ENCODE assay signal across 9 mouse cellular contexts in the genomic region with DNA sequence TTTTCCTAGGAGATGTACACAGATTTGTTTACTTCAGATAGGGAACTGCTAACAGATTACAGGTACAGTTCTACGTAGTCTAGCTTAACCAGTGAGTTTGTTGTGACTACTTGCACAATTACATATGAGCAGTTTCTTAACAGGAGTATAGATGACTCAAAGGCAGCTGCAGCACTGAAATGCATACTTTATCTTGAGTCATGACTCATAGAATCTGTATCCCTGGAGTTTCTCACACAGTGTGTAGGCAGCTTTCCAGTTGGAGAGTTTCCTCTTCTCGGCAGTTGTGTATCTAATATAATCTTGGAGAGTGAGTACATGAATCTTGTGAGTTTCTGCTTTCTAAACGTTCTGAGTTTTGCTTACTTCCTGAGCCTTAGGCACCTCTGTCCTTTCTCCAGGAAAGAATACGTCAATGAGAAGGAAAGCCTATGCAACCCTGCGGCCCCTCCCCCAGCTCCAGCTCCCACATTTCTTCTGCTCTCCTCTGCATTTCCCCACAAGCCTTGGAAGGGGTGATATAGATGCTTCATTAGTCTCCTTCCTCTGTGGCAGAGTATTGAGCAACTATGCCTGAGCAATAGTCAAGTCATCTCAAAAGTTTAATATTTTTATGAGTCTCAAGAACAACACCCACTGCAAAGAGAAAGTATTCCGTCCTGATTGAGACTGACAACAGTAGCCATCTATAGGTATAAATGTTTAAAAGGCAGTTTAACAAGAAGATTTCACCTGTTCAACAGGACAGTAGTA. TPM values are rescaled to one million over a fixed set of nuclear protein-coding genes. Genes with fewer than 3 reads are reported as not detected.
DNase-seq lines count a peak whose midpoint lies in the region; ATAC-seq lines count a peak whose summit lies in the region.
"Had no signal": no experiment of that assay in that cellular context is flagged by ENCODE, and none has a peak within 500 bp of the region (broad histone marks: within the 10 kb centered on the region; RNA-seq: fewer than 3 reads in every experiment).

No protein-coding gene starts in this region.

- H3K9ac ChIP-seq in heart, embryonic 12.5 days, result no peak overlapping the region
- H3K9ac ChIP-seq: limb, embryonic 13.5 days had no signal

- WGBS in heart, embryonic 12.5 days, result 33% methylated on average over 6 of the region's 6 CpGs

- H3K4me1 ChIP-seq in heart, embryonic 12.5 days (replicated peaks), result no peaks in the 10 kb centered on the region
- H3K4me1 ChIP-seq: limb, embryonic 13.5 days had no signal

- no peak overlapping the region for H3K4me3 ChIP-seq in heart, embryonic 12.5 days
- H3K4me3 ChIP-seq: limb, embryonic 13.5 days had no signal

- intact Hi-C loops in heart, postnatal 36 days (cut with DNase I), result no loop called here
- intact Hi-C loops in left cerebral cortex, postnatal 25 days (cut with DNase I), result loop anchor here (5.0 kb wide), 1 partner anchor 157 kb away; no protein-coding TSS in a partner anchor

- peak; percentile 82 for ATAC-seq in heart, embryonic 12.5 days (ENCODE audit: insufficient number of reproducible peaks, low FRiP score)
- no peak for ATAC-seq in cerebellum, adult (ENCODE audit: insufficient number of reproducible peaks, low FRiP score, low TSS enrichment)

- H3K9me3 ChIP-seq in heart, embryonic 12.5 days (replicated peaks), result no peaks in the 10 kb centered on the region
- H3K9me3 ChIP-seq: limb, embryonic 13.5 days had no signal

- no peak for DNase-seq in heart, postnatal 36 days
- peak; percentile 61 for DNase-seq in MN1 (ENCODE audit: low spot score)
- DNase-seq in frontal cortex, postnatal 36 days (ENCODE audit: low spot score in 2 of 2), result peak; percentile 55 to 84
- peak; percentile 57 to 95 for DNase-seq in left cerebral cortex, postnatal 25 days (ENCODE audit: low spot score in 2 of 2)
- DNase-seq in ovary, adult 18-20 months (ENCODE audit: low spot score), result no peak
- DNase-seq in cerebellum, postnatal 36 days, result no peak

- H3K36me3 ChIP-seq in heart, embryonic 12.5 days, result no peaks in the 10 kb centered on the region
- H3K36me3 ChIP-seq: limb, embryonic 13.5 days had no signal

- peak overlapping the region; percentile 19; the same call in 1 of the 2 replicates for H3K4me2 ChIP-seq in heart, embryonic 12.5 days
- H3K4me2 ChIP-seq: limb, embryonic 13.5 days had no signal

- H3K27me3 ChIP-seq in heart, embryonic 12.5 days (replicated peaks), result no peaks in the 10 kb centered on the region
- H3K27me3 ChIP-seq: limb, embryonic 13.5 days had no signal

- peak overlapping the region; percentile 64; the same call in 1 of the 2 replicates for H3K27ac ChIP-seq in heart, embryonic 12.5 days (ENCODE audit: poor library complexity, severe bottlenecking)
- H3K27ac ChIP-seq: limb, embryonic 13.5 days had no signal

RNA-seq across cellular contexts. Expression of a gene that starts 15.0 kb away (rescaled TPM):
- polyA plus RNA-seq in heart, embryonic 12.5 days (2016; fragmentation: Nextera tagmentation; extraction: Ambion mirVana), result 1.7 and 1.8 TPM in 2 replicates
- total RNA-seq in heart, postnatal 36 days (2021), result under 1 TPM; 0.28 to 0.73 TPM
- total RNA-seq in left cerebral cortex, postnatal 25 days (2021), result 10 to 100 TPM; 16.7 to 18.6 TPM

RNA-seq across cellular contexts. Expression of a gene that starts 45.4 kb away (rescaled TPM):
- polyA plus RNA-seq in heart, embryonic 12.5 days (2016; fragmentation: Nextera tagmentation; extraction: Ambion mirVana), result 3.6 and 4.1 TPM in 2 replicates
- total RNA-seq in heart, postnatal 36 days (2021), result under 1 TPM; 0.60 to 0.72 TPM
- total RNA-seq in left cerebral cortex, postnatal 25 days (2021), result 1 to 10 TPM; 8.2 to 9.1 TPM

Comparison
In these comparisons a context has a peak if more than half of its experiments do, and no peak if none do; other contexts are left out.
1. DNase-seq: peak in MN1 (single experiment), frontal cortex, postnatal 36 days (2 of 2) and left cerebral cortex, postnatal 25 days (2 of 2); none in heart, postnatal 36 days (0 of 2), ovary, adult 18-20 months (single experiment) and cerebellum, postnatal 36 days (0 of 2).
2. RNA of a gene that starts 15.0 kb away (total RNA-seq): 16.7 to 18.6 TPM in left cerebral cortex, postnatal 25 days; 0.28 to 0.73 TPM in heart, postnatal 36 days; every median in the first group is over 10 times any median in the second.
3. RNA of a gene that starts 45.4 kb away (total RNA-seq): 8.2 to 9.1 TPM in left cerebral cortex, postnatal 25 days; 0.60 to 0.72 TPM in heart, postnatal 36 days; every median in the first group is over 4 times any median in the second.